Mouse (Mus musculus): ENCODE data around the gene Znrf2. TPM values are rescaled to one million over a fixed set of nuclear protein-coding genes. Genes with fewer than 3 reads are reported as not detected.

Gene Znrf2
- 10 to 100 TPM; 14.3 to 15.9 TPM for total RNA-seq (2021)

GRCm38 (mm10) chr6:54816388-54817065 is at the start of gene Znrf2:
TSS of gene Znrf2 (plus strand) at chr6:54816916.
- intact Hi-C loops (cut with DNase I): loop anchor here (5.0 kb wide), 3 partner anchors 119 to 176 kb away; partner anchors contain the start of genes Ggct and Nod1
- peak; percentile 93 to 94 for DNase-seq (ENCODE audit: low spot score in 2 of 2)

- DNase-seq (ENCODE audit: low spot score in 2 of 2): no peak
- intact Hi-C loops (cut with DNase I): no loop called here
These were observed 49.0 kb upstream of the Znrf2 start for GRCm38 (mm10) chr6:54767746-54768145.

GRCm38 (mm10) chr6:54770766-54771165 is 46.0 kb upstream of the Znrf2 start:
- no peak for DNase-seq (ENCODE audit: low spot score in 2 of 2)
- intact Hi-C loops (cut with DNase I): no loop called here

- no peak for DNase-seq (ENCODE audit: low spot score in 2 of 2)
- intact Hi-C loops (cut with DNase I): no loop called here
These were observed 45.5 kb upstream of the Znrf2 start for GRCm38 (mm10) chr6:54771171-54771570.

GRCm38 (mm10) chr6:54772078-54772477 is 44.6 kb upstream of the Znrf2 start:
- intact Hi-C loops (cut with DNase I): no loop called here
- no peak for DNase-seq (ENCODE audit: low spot score in 2 of 2)

- DNase-seq (ENCODE audit: low spot score in 2 of 2): no peak
- intact Hi-C loops (cut with DNase I): no loop called here
These were observed 41.0 kb upstream of the Znrf2 start for GRCm38 (mm10) chr6:54775739-54776138.

GRCm38 (mm10) chr6:54777661-54778060 is 39.1 kb upstream of the Znrf2 start:
- intact Hi-C loops (cut with DNase I): no loop called here
- DNase-seq (ENCODE audit: low spot score in 2 of 2): no peak

- intact Hi-C loops (cut with DNase I): no loop called here
- no peak for DNase-seq (ENCODE audit: low spot score in 2 of 2)
These were observed 36.7 kb upstream of the Znrf2 start for GRCm38 (mm10) chr6:54779968-54780367.

- intact Hi-C loops (cut with DNase I): no loop called here
- DNase-seq (ENCODE audit: low spot score in 2 of 2): no peak
These were observed 36.0 kb upstream of the Znrf2 start for GRCm38 (mm10) chr6:54780569-54781304.

GRCm38 (mm10) chr6:54781881-54782280 is 34.8 kb upstream of the Znrf2 start:
- intact Hi-C loops (cut with DNase I): no loop called here
- DNase-seq (ENCODE audit: low spot score in 2 of 2): no peak

- intact Hi-C loops (cut with DNase I): no loop called here
- peak; percentile 68 to 69 for DNase-seq (ENCODE audit: low spot score in 2 of 2)
These were observed 31.5 kb upstream of the Znrf2 start for GRCm38 (mm10) chr6:54785098-54785730.

- no peak for DNase-seq (ENCODE audit: low spot score in 2 of 2)
- intact Hi-C loops (cut with DNase I): no loop called here
These were observed 29.9 kb upstream of the Znrf2 start for GRCm38 (mm10) chr6:54786766-54787165.

- intact Hi-C loops (cut with DNase I): no loop called here
- no peak for DNase-seq (ENCODE audit: low spot score in 2 of 2)
These were observed 28.2 kb upstream of the Znrf2 start for GRCm38 (mm10) chr6:54788493-54788892.

- DNase-seq (ENCODE audit: low spot score in 2 of 2): no peak
- intact Hi-C loops (cut with DNase I): no loop called here
These were observed 27.6 kb upstream of the Znrf2 start for GRCm38 (mm10) chr6:54789139-54789538.

- intact Hi-C loops (cut with DNase I): no loop called here
- DNase-seq (ENCODE audit: low spot score in 2 of 2): no peak
These were observed 26.6 kb upstream of the Znrf2 start for GRCm38 (mm10) chr6:54790071-54790470.

- intact Hi-C loops (cut with DNase I): no loop called here
- no peak for DNase-seq (ENCODE audit: low spot score in 2 of 2)
These were observed 22.9 kb upstream of the Znrf2 start for GRCm38 (mm10) chr6:54793853-54794252.

GRCm38 (mm10) chr6:54794372-54794771 is 22.3 kb upstream of the Znrf2 start:
- DNase-seq (ENCODE audit: low spot score in 2 of 2): no peak
- intact Hi-C loops (cut with DNase I): no loop called here

GRCm38 (mm10) chr6:54794991-54795390 is 21.7 kb upstream of the Znrf2 start:
- intact Hi-C loops (cut with DNase I): no loop called here
- DNase-seq (ENCODE audit: low spot score in 2 of 2): no peak

- intact Hi-C loops (cut with DNase I): no loop called here
- DNase-seq (ENCODE audit: low spot score in 2 of 2): no peak
These were observed 20.7 kb upstream of the Znrf2 start for GRCm38 (mm10) chr6:54795971-54796370.

- intact Hi-C loops (cut with DNase I): no loop called here
- no peak for DNase-seq (ENCODE audit: low spot score in 2 of 2)
These were observed 14.4 kb upstream of the Znrf2 start for GRCm38 (mm10) chr6:54802348-54802747.
